Mouse (Mus musculus): ENCODE measurements around the gene Wbp2nl.

The Wbp2nl gene

GRCm38 (mm10) chr15:82298764-82299561 lies at the start of gene Wbp2nl:
TSS of gene Wbp2nl (plus strand) at chr15:82298954.
- DNase-seq (ENCODE audit: low spot score in 2 of 2): no peak

GRCm38 (mm10) chr15:82251579-82251978 lies 47.2 kb upstream of the Wbp2nl start:
- DNase-seq (ENCODE audit: low spot score in 2 of 2): no peak

DNA sequence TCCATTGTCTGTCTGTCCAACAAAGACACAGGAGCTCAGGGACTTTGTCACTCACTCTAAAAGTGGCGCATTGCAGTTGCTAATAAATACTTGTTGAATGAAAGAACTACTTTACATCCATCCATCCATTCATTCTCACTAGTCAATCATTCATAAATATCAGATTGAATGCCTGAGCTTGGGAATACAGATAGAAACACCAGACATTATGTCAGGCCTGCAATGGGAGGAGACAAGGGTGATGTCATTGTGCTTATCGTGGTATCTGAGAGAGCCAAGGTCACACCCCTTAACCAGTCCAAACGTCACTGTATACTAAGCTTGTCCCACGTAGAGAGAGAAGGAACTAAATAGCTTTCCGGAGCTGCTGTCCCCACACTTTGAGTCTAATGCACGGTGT lies 46.7 kb upstream of the Wbp2nl start, which contains the start of gene 1500009C09Rik:
Gene 1500009C09Rik (plus strand): TSS at position 301 of the 400 bp plus-strand sequence.
- DNase-seq (ENCODE audit: low spot score in 2 of 2): no peak

DNA sequence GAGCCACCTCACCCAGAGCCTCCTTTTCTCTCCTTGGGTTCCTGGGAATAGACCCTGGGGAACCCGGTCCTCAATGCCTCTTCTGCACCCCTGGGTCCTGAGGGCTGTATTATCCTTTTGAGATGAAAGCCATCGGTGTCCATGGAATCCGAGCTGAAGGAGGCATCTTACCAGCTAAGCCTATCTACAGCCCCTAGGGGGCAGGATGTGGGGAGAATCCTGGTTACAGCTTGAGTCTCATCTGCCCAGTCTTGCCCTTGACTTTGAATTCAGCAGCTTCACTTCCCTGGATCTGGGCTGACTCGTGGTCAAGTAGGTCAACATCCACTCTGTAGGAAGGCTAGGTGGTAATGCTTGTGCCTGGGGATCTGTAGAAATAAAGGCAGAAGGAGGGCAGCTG lies 43.5 kb upstream of the Wbp2nl start:
- no peak for DNase-seq (ENCODE audit: low spot score in 2 of 2)

GRCm38 (mm10) chr15:82255944-82256383 lies 42.8 kb upstream of the Wbp2nl start:
- no peak for DNase-seq (ENCODE audit: low spot score in 2 of 2)

GRCm38 (mm10) chr15:82259510-82259909 lies 39.2 kb upstream of the Wbp2nl start:
- DNase-seq (ENCODE audit: low spot score in 2 of 2): peak; percentile 62 to 80

- DNase-seq (ENCODE audit: low spot score in 2 of 2): peak; percentile 40 to 62
Measured at GRCm38 (mm10) chr15:82266356-82266755, 32.4 kb upstream of the Wbp2nl start.

DNA sequence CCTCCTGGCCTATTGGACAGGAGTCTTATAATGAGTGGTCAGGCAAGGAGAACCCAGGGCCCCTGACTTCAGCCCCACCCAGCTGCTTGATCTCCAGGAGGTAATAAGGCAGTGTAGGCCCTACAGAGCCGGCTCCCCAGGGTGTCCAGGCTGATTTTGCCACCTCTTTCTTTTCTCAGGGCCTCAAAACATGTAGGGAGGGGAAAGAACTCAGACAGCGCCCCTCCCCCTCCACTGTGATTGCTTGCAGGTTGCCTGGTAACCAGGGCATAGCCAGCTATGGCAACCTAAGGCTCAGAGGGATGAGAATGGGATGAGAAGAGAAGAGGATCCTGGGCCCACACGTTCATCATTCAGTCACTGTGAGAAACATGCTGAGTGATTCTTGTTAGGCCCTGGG lies 30.6 kb upstream of the Wbp2nl start:
- no peak for DNase-seq (ENCODE audit: low spot score in 2 of 2)

DNA sequence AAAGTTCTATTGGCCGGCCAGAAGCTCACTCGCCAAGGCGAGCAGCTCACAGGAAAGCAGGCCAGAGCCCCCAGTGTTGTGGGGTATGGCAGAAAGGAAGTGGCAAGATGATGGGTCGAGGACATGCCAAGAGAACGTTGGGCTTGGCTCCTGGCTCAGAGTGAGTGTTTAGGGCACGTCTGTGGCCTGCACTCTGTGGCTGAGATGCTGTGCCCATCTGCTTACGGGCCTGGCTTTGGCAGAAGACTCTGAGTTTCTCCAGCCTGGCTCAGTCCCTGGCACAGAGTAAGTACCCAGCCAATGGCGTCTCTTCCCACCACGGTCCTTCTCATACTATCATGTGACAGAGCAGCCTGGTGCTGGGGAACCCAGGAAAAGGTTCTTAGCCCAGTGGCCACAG lies 30.0 kb upstream of the Wbp2nl start:
- no peak for DNase-seq (ENCODE audit: low spot score in 2 of 2)

DNA sequence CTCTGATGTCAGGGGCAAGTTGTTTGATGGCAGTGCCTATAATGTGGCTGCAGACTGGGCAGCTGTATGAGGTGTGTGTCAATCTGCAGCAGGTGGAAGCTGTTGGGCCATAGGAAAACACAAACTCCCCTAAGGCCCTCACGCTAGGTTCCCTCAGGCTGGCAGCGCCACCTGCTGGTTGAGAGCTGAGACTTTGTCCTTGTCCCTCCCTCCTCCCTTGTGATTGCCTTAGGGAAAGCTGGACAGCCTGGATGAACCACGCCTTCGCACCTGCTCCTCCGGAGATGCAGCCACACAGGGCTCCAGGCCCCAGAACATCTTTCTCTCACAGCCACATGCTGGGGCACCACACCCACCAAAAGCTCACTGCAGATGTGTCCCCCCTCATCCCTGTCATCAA lies 27.6 kb upstream of the Wbp2nl start:
- peak; percentile 25 to 55 for DNase-seq (ENCODE audit: low spot score in 2 of 2)

DNA sequence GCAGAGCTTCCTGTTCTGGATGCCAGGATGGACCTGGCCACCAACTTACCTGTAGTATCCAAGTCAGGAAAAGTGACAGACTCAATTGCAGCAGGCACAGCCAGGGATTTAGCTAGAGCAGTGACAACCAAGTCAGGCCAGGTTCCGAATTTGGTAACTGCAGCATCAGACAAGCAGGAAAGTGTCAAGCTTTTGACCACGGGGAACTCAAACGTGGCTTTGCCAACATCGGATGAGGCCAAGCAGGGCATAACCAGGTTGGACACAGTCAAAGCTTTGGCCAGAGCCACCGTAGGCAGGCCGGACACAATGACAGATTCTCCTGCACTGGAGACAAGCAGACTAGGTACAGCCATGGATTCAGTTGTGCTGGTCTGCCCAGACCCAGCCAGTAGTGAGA lies 26.5 kb upstream of the Wbp2nl start:
- no peak for DNase-seq (ENCODE audit: low spot score in 2 of 2)

DNA sequence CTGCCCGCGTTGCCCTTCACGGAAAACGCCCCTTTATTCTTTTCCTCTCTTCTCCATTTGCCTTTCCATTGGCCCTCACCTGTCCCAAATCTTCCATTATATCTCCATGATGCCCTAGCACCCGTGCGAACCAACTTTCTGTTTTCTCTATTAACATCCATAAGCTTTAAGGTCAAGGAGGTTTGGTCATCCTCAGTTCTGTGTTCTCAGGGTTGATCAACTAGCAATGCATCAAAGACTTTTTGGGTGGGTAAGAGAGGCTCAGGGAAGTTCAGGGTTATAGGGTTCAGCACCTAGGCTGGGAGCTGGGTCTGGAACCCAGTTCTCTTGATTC lies 24.2 kb upstream of the Wbp2nl start, which contains the start of gene Sept3:
Gene Sept3 (plus strand): TSS at position 301 of the 334 bp plus-strand sequence.
- DNase-seq (ENCODE audit: low spot score in 2 of 2): no peak

DNA sequence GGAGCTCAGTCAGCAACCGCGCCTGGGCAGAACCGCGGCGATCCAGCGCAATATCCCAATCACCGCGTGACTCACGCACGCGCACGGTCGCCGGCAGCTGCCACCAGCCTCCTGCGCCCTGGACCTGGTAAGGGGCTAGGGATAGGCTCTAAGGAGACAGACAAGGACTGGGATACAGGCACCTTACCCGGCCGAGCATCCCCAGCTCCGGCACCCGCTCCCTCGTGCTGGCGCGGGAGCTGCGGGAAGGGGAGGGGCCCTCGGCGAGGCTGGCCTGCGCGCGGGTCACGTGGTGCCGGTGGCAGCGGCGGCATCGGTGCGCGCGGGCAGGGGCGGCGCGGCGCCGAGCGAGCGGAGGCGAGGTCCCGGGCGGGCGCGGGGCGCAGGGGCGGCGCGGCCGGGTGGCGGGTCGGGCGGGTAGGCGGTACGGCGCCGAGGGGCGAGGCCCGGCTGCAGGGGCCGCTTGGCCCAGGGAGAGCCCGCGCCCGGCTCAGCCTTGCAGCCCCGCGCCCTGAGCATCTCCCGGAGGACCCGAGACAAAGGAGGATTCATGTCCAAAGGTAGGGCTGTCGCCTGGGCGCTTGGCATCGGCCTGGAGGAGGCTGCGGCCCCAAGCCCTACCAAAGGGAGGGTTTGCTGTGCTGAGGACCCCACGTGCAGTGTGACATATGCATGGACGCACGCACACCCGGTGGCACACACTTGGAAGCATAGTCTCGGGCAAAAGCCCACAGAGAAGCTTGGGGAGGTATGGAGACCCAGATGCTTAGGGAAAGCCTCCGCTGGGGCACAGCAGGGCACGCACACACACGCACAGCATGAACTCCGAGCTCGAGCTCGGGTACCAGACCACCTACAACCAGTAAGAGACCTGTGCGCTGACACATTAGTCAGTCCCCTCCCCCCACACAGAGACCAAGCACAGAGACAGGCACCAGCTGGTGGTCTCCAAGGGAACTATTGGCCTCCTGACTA lies 23.5 kb upstream of the Wbp2nl start:
- DNase-seq (ENCODE audit: low spot score in 2 of 2): no peak

DNA sequence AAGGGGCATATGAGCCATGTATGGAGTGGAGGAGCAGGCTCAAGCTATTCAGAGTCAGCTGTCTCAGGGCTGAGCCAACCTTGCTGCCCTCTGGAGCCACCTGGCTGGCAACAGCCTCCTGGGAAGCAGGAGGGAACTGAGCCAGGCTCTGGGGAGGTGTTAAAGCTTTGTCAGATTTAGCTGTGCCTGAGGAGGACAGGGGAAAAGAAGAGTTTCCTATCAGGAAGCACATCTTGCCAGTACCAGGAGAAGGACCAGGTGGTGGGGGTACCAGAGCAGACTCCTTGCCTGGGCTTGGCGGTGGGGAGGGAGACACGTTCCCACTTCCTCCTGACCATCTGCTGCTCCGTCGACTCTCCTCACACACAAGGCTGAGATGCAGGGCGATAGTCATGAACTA lies 21.2 kb upstream of the Wbp2nl start:
- no peak for DNase-seq (ENCODE audit: low spot score in 2 of 2)

DNA sequence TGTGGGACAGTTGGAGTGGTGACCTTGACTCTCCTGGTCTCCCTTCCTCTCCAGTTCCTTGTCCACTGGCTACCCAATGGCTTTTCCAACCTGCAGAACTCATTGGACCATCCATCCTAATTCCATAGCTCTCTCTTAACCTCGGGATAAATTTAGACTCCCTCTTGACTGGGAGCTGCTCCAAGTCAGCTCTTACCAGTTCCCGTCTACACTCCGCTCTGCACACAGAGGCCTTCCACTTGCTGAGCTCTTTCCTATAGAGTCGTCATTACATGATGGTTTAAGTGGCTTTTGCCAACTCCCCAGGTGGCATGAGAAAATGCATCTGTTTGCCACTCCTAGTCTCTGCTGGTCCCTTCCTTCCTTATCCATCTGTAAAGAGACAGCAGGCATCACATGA lies 18.1 kb upstream of the Wbp2nl start:
- no peak for DNase-seq (ENCODE audit: low spot score in 2 of 2)

- no peak for DNase-seq (ENCODE audit: low spot score in 2 of 2)
Measured at GRCm38 (mm10) chr15:82286157-82286556, 12.6 kb upstream of the Wbp2nl start.

DNA sequence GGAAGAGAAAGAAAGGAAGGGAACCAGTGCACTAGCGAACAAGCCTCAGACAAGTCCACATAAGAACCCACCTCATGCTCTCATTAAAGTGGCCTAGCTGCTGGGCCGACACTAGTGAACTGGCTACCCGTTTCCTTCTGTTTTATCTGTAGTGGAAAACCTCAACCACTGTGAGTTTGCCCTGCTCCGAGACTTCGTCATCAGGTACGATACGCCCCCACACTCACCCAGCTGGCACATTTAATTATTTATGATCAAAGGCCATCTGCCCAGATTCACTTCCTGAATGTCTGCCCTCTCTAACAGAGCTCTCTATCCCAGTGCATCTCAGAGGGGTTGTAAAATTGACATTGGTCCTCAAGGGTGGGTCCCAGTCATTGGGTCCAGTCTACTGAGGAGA lies 8.5 kb upstream of the Wbp2nl start:
- DNase-seq (ENCODE audit: low spot score in 2 of 2): no peak

- no peak for DNase-seq (ENCODE audit: low spot score in 2 of 2)
Measured at GRCm38 (mm10) chr15:82292851-82293250, 5.9 kb upstream of the Wbp2nl start.

DNA sequence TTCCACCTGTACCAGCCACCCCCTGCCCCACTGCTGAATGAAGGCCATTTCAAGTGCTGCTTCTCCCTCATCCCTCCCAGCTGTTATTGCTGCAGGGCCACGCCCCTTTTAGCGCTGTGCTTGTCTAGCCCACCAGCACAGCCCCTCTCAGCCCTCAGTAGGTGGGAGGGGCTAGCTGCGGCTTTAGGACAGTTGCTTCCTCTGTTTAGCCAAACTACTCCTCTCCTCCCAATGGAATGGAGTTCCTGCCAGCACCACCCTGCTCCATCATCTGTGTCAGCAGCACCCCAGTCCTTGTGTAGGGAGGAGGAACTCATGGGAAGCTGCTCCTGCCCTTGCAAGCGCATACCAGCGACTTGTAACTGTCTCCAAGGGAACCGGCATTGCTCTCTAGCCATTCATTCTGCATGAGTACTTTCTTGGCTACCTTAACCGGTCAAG lies 5.5 kb upstream of the Wbp2nl start:
- DNase-seq (ENCODE audit: low spot score in 2 of 2): no peak

GRCm38 (mm10) chr15:82294059-82294458 lies 4.7 kb upstream of the Wbp2nl start:
- DNase-seq (ENCODE audit: low spot score in 2 of 2): no peak

DNA sequence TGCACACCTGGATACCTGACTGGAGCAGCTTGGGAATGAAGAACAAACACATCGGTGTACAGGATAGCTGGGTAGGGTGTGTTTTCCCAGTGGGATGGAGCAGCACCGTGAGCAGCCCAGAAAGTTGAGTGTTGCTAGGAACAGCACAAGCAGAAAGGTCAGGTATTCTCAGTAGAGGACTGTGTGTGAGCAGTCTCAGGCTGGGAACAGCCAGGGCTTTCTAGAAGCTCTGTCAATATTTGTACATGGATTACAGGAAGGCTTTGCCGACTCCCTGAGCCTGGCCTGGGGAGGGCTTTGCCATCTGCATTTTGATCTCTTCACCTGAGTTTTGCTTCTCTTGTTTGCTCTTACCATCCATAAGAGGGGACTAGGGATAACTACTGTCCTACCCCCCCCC lies 8.4 kb downstream of the Wbp2nl start:
- DNase-seq (ENCODE audit: low spot score in 2 of 2): no peak

- DNase-seq (ENCODE audit: low spot score in 2 of 2): no peak
Measured at GRCm38 (mm10) chr15:82308416-82308815, 9.7 kb downstream of the Wbp2nl start.

DNA sequence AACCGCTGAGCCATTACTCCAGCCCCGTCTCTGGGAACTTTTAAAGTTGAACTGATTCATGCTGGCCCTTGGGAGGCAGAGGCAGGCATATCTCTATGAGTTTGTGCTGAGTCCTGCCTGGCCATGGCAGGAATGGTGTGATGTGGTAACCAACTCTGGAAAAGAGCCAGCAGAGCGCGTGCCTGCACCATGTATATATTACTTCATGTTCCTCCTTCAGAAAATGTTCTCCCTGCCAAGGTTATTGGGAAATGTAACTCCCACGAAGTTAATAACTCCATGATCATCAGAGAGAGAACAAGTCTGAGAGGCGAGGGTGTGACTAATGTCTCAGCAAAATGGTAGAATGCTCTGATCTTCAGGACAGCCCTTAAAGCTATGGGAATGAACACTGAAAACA lies 19.1 kb downstream of the Wbp2nl start:
- no peak for DNase-seq (ENCODE audit: low spot score in 2 of 2)

All from spleen, postnatal 14 days (tissue).